Mouse (Mus musculus): ENCODE measurements around the gene Nlgn2. TPM values are rescaled to one million over a fixed set of nuclear protein-coding genes. Genes with fewer than 3 reads are reported as not detected.

Gene Nlgn2
- 0.68 and 0.75 TPM in 2 replicates for polyA plus RNA-seq (2015; fragmentation: Nextera tagmentation; extraction: Ambion mirVana)

DNA sequence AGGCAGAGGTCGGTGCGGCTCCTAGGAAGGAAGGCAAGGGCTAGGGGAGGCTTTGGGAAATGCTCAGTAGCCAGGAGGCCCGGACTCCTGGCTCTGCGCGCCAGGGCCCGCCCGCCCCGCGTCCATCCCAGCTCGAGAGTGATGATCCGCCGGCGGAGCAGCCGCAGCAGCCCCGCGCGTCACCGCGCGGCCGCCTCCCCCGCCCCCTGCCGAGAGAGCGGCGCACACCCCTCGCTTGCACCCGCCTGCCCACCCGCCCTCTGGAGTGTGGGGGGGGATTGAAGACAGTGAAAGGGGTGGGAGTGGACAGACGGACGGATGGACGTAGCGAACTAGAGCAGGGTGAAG, at the start of gene Nlgn2:
TSS of gene Nlgn2 (minus strand) at position 181 of the 348 bp plus-strand sequence.
- Histone ChIP-seq H3K36me3 (0 out of 2 replicates have a peak, but pooled peaks cover 3% of the 10 kb centered on the region), H3K9ac (peak within 1 kb of the TSS; percentile 80), H3K27me3 (peaks cover 52% of the 10 kb centered on the region), H3K9me3 (replicated peaks) (no peaks in the 10 kb centered on the region), H3K4me2 (peak within 1 kb of the TSS; percentile 95), H3K4me3 (replicated peaks) (peak within 1 kb of the TSS; percentile 70), H3K27ac (peak within 1 kb of the TSS; percentile 85), H3K4me1 (replicated peaks) (peaks cover 59% of the 10 kb centered on the region)
- WGBS (ENCODE audit: insufficient replicate concordance), result under 1% methylated on average over 32 of the region's 32 CpGs
- ATAC-seq (ENCODE audit: low read depth) (peak; percentile 35), DNase-seq (no peak)

DNA sequence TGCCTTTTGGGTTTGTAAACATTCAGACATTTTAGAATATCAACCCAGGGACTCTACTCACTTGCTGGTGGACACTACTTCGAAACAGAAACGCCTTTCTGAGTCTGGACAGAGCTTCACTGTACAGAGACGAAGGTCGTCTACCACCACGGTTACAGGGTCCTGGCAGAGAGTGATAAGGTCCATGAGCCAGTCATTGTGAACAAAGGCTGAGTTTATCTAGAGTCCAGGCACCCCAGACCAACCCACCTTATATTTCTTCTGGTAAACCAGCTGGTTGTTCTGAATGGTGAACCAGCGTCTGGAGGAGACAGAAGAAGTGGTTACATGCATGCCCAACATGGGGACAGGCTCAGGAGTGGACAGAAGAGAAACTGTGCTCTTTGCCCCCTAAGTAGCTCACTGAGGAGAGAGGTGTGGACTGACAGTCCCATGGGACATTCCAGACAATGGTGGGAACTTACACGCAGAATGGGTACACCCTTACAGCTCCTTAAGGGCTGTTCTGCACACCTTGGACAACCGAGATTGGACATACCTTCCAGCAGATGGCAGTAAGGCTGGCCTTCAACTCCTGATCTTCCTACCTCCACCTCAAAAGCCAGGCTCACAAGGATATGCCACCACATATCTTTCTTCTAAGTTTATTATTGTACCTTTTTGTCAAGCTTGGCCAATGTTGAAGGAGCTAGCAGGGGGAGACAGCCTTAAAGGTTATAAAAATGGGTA, 49.5 kb upstream of the Nlgn2 start:
- H3K27me3 ChIP-seq, result no peaks in the 10 kb centered on the region
- H3K9ac ChIP-seq, result peak overlapping the region; percentile 45
- H3K9me3 ChIP-seq (replicated peaks), result no peaks in the 10 kb centered on the region
- H3K4me1 ChIP-seq (replicated peaks), result peaks cover 66% of the 10 kb centered on the region
- 14% methylated on average over 8 of the region's 8 CpGs for WGBS (ENCODE audit: insufficient replicate concordance)
- peak overlapping the region; percentile 41 for H3K4me2 ChIP-seq
- H3K36me3 ChIP-seq, result no peaks in the 10 kb centered on the region
- peak overlapping the region; percentile 72 for H3K27ac ChIP-seq
- ATAC-seq (ENCODE audit: low read depth) (peak; percentile 89), DNase-seq (peak; percentile 62)
- H3K4me3 ChIP-seq (replicated peaks), result no peak overlapping the region

DNA sequence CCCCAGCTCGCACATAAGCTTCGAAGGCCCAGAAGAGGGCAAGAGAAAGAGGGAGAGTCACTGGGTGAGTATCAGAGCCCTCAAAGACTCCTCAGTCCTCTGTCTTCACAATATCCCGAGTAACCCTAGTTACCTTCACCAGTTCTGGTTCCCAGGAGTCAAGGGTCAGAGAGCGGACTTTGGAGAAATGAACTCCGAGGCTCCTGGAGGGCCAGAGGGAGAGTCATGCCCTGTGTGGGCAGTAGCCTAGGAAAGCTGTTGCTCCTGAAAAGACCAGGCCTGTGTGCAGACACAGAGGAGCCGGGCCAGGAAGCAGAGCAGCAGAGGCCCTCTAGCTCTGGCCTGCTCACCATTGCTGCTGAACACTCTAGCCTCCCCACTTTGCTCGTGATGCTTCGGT, 47.1 kb upstream of the Nlgn2 start:
- Histone ChIP-seq H3K9me3 (replicated peaks) (no peaks in the 10 kb centered on the region), H3K4me1 (replicated peaks) (peaks cover 77% of the 10 kb centered on the region), H3K9ac (peak overlapping the region; percentile 20; the same call in 1 of the 2 replicates), H3K27me3 (0 out of 2 replicates have a peak, but pooled peaks cover 4% of the 10 kb centered on the region), H3K4me3 (replicated peaks) (no peak overlapping the region), H3K4me2 (no peak overlapping the region), H3K27ac (peak overlapping the region; percentile 56), H3K36me3 (no peaks in the 10 kb centered on the region)
- DNase-seq, result no peak
- WGBS (ENCODE audit: insufficient replicate concordance), result 78% methylated on average over 8 of the region's 8 CpGs
- ATAC-seq (ENCODE audit: low read depth), result no peak

DNA sequence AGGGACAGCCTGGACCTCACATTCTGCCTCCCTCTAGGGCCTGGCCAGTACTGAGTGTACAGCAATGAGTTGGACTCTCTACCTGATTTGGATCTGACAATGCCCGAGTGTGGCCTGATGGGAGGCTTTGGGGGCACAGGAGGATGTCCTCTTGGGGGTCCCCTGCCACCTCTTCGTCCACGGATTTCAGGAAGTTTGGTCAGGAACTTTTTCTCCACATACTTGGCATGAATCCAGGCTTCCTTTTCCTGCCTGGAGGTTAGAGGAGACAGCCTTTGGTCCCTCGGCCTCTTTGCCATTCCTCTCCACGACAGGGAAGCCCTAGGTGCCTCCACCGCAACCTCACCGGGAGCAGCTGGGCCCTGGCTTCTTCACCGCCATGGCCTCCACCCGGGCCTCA, 46.7 kb upstream of the Nlgn2 start:
- H3K27me3 ChIP-seq, result 0 out of 2 replicates have a peak, but pooled peaks cover 4% of the 10 kb centered on the region
- WGBS (ENCODE audit: insufficient replicate concordance), result 70% methylated on average over 9 of the region's 9 CpGs
- H3K9me3 ChIP-seq (replicated peaks), result no peaks in the 10 kb centered on the region
- no peaks in the 10 kb centered on the region for H3K36me3 ChIP-seq
- no peak overlapping the region for H3K4me3 ChIP-seq (replicated peaks)
- no peak overlapping the region for H3K4me2 ChIP-seq
- no peak for DNase-seq
- H3K4me1 ChIP-seq (replicated peaks), result peaks cover 81% of the 10 kb centered on the region
- peak overlapping the region; percentile 56 for H3K27ac ChIP-seq
- H3K9ac ChIP-seq, result 0 out of 2 replicates have a peak overlapping the region, but pooled peaks have one; percentile 20
- ATAC-seq (ENCODE audit: low read depth), result no peak

DNA sequence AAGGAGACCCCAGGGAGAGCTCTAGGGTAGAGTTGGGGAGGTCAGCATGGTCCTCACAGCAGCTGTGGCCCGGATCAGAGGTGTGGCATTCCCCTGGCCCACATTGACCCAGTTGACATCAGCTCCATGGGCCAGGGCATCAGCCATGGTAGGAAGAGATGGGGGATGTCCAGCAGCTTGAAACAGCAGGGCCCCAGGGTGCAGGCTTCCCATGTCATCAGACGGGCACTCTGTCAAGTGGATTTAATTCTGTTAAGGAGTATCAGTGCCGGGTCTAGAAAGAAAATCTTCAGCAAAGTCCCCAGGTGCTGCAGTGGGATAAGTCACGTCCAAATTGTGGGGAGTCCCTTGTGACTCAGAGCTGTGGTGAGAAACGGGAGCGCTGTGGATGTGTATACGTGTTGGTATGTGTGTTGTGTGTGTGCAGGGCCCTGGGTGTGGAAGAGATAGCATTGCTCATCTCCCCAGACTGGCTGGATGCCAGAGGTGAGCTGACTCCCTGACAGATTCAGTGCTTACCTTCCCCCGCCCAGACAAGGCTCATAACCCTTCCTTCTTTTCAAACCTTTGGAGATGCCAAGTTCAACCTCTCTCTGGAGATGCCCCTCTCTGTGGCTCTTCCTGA, 46.1 kb upstream of the Nlgn2 start:
- H3K27ac ChIP-seq, result no peak overlapping the region
- H3K36me3 ChIP-seq, result no peaks in the 10 kb centered on the region
- no peak overlapping the region for H3K4me2 ChIP-seq
- H3K27me3 ChIP-seq, result 0 out of 2 replicates have a peak, but pooled peaks cover 4% of the 10 kb centered on the region
- peaks cover 87% of the 10 kb centered on the region for H3K4me1 ChIP-seq (replicated peaks)
- H3K9me3 ChIP-seq (replicated peaks), result no peaks in the 10 kb centered on the region
- ATAC-seq (ENCODE audit: low read depth), result no peak
- no peak for DNase-seq
- no peak overlapping the region for H3K9ac ChIP-seq
- WGBS (ENCODE audit: insufficient replicate concordance), result 79% methylated on average over 8 of the region's 8 CpGs
- no peak overlapping the region for H3K4me3 ChIP-seq (replicated peaks)

DNA sequence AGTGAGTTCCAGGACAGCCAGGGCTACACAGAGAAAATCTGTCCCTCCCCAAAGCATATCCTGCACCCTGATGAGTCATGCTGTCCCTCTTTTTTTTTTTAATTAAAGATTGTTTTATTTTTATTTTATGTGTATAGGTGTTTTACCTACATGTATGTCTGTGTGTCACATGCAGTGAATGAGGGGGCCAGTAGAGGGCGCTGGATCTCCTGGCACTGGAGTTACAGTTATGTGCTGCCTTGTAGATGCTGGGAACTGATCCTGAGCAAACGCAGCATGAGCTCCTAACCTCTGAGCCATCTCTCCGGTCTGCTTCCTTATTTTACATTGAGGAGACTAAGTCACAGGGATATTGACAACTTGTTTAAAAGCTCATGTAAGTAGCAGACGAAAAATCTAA, 45.5 kb upstream of the Nlgn2 start:
- Histone ChIP-seq H3K4me1 (replicated peaks) (peaks cover 88% of the 10 kb centered on the region), H3K9me3 (replicated peaks) (no peaks in the 10 kb centered on the region)
- 63% methylated on average over 4 of the region's 4 CpGs for WGBS (ENCODE audit: insufficient replicate concordance)

DNA sequence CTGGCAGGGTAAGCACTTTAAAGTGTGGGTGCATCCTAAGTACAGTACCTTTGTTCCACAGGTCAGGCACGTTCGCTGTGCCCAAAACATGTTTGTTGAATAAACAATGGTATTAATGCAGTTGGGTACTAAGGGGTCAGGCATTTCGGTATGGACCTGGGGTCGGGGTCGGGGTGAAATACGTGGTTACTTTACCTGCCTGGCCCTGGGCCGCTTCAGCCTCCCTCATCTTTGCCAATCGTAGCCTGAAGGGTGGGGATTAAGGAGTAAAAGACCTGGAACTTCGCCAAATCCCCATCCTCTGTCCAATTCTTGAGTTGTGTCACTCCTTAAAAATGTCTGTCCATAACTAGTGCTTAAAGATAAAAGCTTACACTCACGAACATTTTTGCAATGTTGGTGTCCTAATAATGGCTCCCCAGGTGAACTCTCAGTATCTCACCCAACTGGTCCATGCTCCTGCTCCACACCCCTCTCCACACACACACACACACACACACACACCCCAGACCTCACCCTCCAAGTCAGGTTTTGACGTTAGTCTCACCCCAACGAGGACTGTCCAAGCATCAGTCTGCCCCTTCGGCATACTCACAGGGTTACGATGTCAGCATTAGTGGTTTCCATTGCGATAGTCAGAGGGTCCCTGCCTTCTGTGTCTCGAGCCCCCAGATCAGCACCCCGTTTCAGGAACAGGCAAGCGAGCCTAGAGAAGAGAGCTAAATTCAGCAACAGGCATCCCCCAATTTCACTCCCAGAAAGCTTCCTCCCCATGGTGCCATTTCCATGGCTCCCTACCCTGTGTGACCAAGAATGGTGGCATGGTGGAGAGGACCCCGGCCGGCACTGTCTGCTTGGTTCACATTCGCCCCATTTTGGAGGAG, 44.4 kb upstream of the Nlgn2 start:
- ATAC-seq (ENCODE audit: low read depth) (no peak), DNase-seq (no peak)
- WGBS (ENCODE audit: insufficient replicate concordance), result 69% methylated on average over 21 of the region's 21 CpGs
- Histone ChIP-seq H3K27ac (peak overlapping the region; percentile 85), H3K9ac (peak overlapping the region; percentile 75), H3K4me2 (peak overlapping the region; percentile 97), H3K36me3 (no peaks in the 10 kb centered on the region), H3K4me1 (replicated peaks) (peaks cover 88% of the 10 kb centered on the region), H3K9me3 (replicated peaks) (no peaks in the 10 kb centered on the region), H3K4me3 (replicated peaks) (peak overlapping the region; percentile 66), H3K27me3 (0 out of 2 replicates have a peak, but pooled peaks cover 4% of the 10 kb centered on the region)

More for the DNA sequence above, 45.5 kb upstream of the Nlgn2 start:
- no peak for DNase-seq
- H3K4me3 ChIP-seq (replicated peaks), result no peak overlapping the region
- H3K27ac ChIP-seq, result no peak overlapping the region
- 0 out of 2 replicates have a peak, but pooled peaks cover 4% of the 10 kb centered on the region for H3K27me3 ChIP-seq
- no peak overlapping the region for H3K4me2 ChIP-seq
- no peak for ATAC-seq (ENCODE audit: low read depth)
- no peak overlapping the region for H3K9ac ChIP-seq
- H3K36me3 ChIP-seq, result no peaks in the 10 kb centered on the region

DNA sequence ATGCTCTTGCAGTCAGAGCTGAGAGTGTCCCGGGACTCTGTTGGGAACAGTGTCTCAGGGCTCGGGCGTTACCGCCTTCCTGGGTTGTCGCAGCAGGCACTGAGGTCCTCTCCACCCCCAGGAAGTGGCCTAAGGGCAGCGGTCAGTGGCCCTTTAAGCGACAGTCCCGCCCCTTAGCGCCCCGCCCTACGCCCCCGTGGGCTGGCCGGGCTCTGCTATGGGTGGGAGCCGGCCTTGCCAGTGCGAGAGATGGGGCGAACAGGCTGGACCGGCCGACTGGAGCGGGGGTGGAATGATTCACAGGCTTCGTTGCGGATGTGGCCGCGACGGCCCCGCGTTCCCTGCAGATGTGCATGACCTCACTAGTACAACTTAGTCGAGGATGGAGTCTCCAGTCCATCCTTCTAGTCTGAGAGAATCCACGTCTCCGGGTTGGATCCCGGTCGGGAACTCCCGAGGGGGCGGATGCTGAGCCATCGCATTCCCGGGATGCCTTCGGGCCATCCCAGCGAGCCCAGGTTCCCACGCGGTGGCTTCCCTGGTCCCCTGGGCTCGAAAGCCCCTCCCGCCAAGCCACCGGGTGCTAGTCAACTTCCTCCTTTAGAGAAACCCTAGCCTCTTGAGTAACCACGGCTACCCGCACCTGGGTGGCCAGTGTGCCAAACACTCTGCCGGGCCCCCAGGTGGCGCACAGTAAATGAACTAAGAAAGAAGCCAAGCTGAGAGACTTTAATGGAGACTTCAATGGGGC, 43.4 kb upstream of the Nlgn2 start, which contains the start of gene Kctd11:
TSS of gene Kctd11 (minus strand) at position 554 of the 751 bp plus-strand sequence.
- Histone ChIP-seq H3K4me3 (replicated peaks) (peak within 1 kb of the TSS; percentile 66), H3K27ac (peak within 1 kb of the TSS; percentile 85), H3K36me3 (no peaks in the 10 kb centered on the region), H3K4me1 (replicated peaks) (peaks cover 88% of the 10 kb centered on the region), H3K9ac (peak within 1 kb of the TSS; percentile 75), H3K4me2 (peak within 1 kb of the TSS; percentile 97), H3K27me3 (0 out of 2 replicates have a peak, but pooled peaks cover 4% of the 10 kb centered on the region), H3K9me3 (replicated peaks) (no peaks in the 10 kb centered on the region)
- under 1% methylated on average over 46 of the region's 46 CpGs for WGBS (ENCODE audit: insufficient replicate concordance)
- DNase-seq, result peak; percentile 78
- ATAC-seq (ENCODE audit: low read depth), result peak; percentile 77

DNA sequence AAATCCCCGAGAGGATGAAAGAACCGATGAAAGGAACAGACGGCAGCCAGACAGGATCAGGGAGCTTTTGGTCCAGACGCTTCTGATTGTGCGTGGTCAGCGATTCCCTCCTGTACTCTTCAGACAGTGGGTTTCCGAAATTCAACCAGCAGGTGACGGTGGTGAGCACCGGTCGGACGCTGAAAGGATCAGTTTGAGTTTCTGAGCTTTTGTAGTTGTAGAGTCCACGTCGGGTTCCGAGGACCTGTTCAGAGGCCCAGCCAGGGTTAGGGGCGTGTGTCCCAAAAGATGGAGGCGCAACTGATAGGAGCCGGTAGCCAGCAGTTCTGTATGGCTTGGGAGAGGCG, 42.9 kb upstream of the Nlgn2 start:
- no peaks in the 10 kb centered on the region for H3K9me3 ChIP-seq (replicated peaks)
- no peaks in the 10 kb centered on the region for H3K36me3 ChIP-seq
- peaks cover 89% of the 10 kb centered on the region for H3K4me1 ChIP-seq (replicated peaks)
- peak overlapping the region; percentile 75 for H3K9ac ChIP-seq
- H3K27me3 ChIP-seq, result 0 out of 2 replicates have a peak, but pooled peaks cover 4% of the 10 kb centered on the region
- H3K27ac ChIP-seq, result peak overlapping the region; percentile 85
- WGBS (ENCODE audit: insufficient replicate concordance), result under 1% methylated on average over 18 of the region's 18 CpGs
- peak; percentile 46 for ATAC-seq (ENCODE audit: low read depth)
- peak overlapping the region; percentile 66 for H3K4me3 ChIP-seq (replicated peaks)
- peak; percentile 72 for DNase-seq
- peak overlapping the region; percentile 97 for H3K4me2 ChIP-seq

DNA sequence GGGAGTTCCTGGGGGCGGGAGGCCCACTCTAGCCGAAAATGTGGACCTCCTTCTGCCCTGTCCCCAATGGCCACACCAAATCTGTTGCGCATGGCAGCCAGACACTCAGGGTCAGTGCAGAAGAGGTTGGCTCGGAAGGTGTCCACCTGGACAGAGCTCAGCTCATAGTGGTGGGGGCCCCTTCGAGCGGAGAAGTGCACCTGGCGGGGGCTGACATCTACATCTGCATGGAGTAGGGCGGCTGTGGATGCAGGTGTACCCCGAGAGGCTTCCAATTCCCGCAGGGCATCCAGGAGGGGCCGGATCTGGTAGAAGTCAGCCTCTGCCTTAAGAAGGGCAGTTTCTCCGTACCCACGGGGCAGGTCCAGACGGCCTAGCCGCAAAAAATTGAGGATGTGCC, 42.1 kb upstream of the Nlgn2 start:
- peak overlapping the region; percentile 97 for H3K4me2 ChIP-seq
- H3K9ac ChIP-seq, result peak overlapping the region; percentile 75
- no peaks in the 10 kb centered on the region for H3K36me3 ChIP-seq
- H3K27me3 ChIP-seq, result 0 out of 2 replicates have a peak, but pooled peaks cover 4% of the 10 kb centered on the region
- peak overlapping the region; percentile 85 for H3K27ac ChIP-seq
- 73% methylated on average over 15 of the region's 15 CpGs for WGBS (ENCODE audit: insufficient replicate concordance)
- peak overlapping the region; percentile 66 for H3K4me3 ChIP-seq (replicated peaks)
- H3K9me3 ChIP-seq (replicated peaks), result no peaks in the 10 kb centered on the region
- DNase-seq (no peak), ATAC-seq (ENCODE audit: low read depth) (no peak)
- peaks cover 89% of the 10 kb centered on the region for H3K4me1 ChIP-seq (replicated peaks)
